Comparison of ENCODE assay signal across 8 mouse cellular contexts in genomic region chr5:124024677-124025076, GRCm38 (mm10). TPM values are rescaled to one million over a fixed set of nuclear protein-coding genes. Genes with fewer than 3 reads are reported as not detected.
DNase-seq lines count a peak whose midpoint lies in the region; ATAC-seq and TF ChIP-seq lines count a peak whose summit lies in the region.

No protein-coding gene starts in this region.

- H3K27me3 ChIP-seq in forebrain, postnatal 0 days (ENCODE audit: insufficient read depth, low read length), result no peaks in the 10 kb centered on the region
- H3K27me3 ChIP-seq in midbrain, embryonic 12.5 days, result no peaks in the 10 kb centered on the region

- no peak overlapping the region for H3K4me3 ChIP-seq in forebrain, postnatal 0 days (ENCODE audit: low read depth, low read length)
- no peak overlapping the region for H3K4me3 ChIP-seq in midbrain, embryonic 12.5 days
- H3K4me3 ChIP-seq in lung, adult 2 months (replicated peaks; ENCODE audit: extremely low read depth, low read depth, low read length), result no peak overlapping the region

- no peak overlapping the region for H3K4me2 ChIP-seq in forebrain, postnatal 0 days (ENCODE audit: low read depth)
- H3K4me2 ChIP-seq in midbrain, embryonic 12.5 days (replicated peaks), result 0 out of 2 replicates have a peak overlapping the region, but pooled peaks have one; percentile 9

- H3K36me3 ChIP-seq in forebrain, postnatal 0 days (ENCODE audit: insufficient read depth), result peaks cover 7% of the 10 kb centered on the region
- 0 out of 2 replicates have a peak, but pooled peaks cover 12% of the 10 kb centered on the region for H3K36me3 ChIP-seq in midbrain, embryonic 12.5 days

- 50% methylated on average over 6 of the region's 6 CpGs for WGBS in forebrain, postnatal 0 days
- 44% methylated on average over 6 of the region's 6 CpGs for WGBS in midbrain, embryonic 12.5 days
- WGBS in lung, adult 2 months, result 66% methylated on average over 6 of the region's 6 CpGs

- intact Hi-C loops in heart, postnatal 14 days (cut with DNase I), result no loop called here

- no peak for TF ChIP-seq POLR2A in lung, adult 2 months (IDR thresholded peaks at IDR 0.05; ENCODE audit: borderline replicate concordance, extremely low read depth, low read depth, low read length)

- H3K27ac ChIP-seq in forebrain, postnatal 0 days (ENCODE audit: low read depth, low read length), result no peak overlapping the region
- peak overlapping the region; percentile 84 for H3K27ac ChIP-seq in midbrain, embryonic 12.5 days (replicated peaks)

- peaks cover 18% of the 10 kb centered on the region for H3K4me1 ChIP-seq in forebrain, postnatal 0 days (ENCODE audit: insufficient read depth)
- peaks cover 85% of the 10 kb centered on the region for H3K4me1 ChIP-seq in midbrain, embryonic 12.5 days
- peaks cover 35% of the 10 kb centered on the region for H3K4me1 ChIP-seq in lung, adult 2 months (ENCODE audit: control insufficient read depth, insufficient read depth, low read length)

- DNase-seq in heart, adult 11 months, result peak; percentile 94
- DNase-seq in heart, postnatal 14 days, result no peak
- DNase-seq in adrenal gland, postnatal 25 days, result peak; percentile 76
- no peak for DNase-seq in forebrain, postnatal 0 days
- no peak for DNase-seq in lung, adult 2 months
- DNase-seq in ovary, postnatal 14 days (ENCODE audit: low spot score), result no peak
- no peak for DNase-seq in left cerebral cortex, adult 8-10 months (ENCODE audit: low spot score in 2 of 2)

- H3K9ac ChIP-seq in forebrain, postnatal 0 days, result no peak overlapping the region
- H3K9ac ChIP-seq in midbrain, embryonic 12.5 days (replicated peaks), result no peak overlapping the region

- H3K9me3 ChIP-seq in forebrain, postnatal 0 days (ENCODE audit: low read length), result no peaks in the 10 kb centered on the region
- H3K9me3 ChIP-seq in midbrain, embryonic 12.5 days, result no peaks in the 10 kb centered on the region

- peak; percentile 60 for ATAC-seq in forebrain, postnatal 0 days
- ATAC-seq in midbrain, embryonic 12.5 days (ENCODE audit: low FRiP score, low read depth), result peak; percentile 73

- no peak for TF ChIP-seq CTCF in forebrain, postnatal 0 days (IDR thresholded peaks at IDR 0.05; ENCODE audit: low read depth)
- TF ChIP-seq CTCF in lung, adult 2 months (IDR thresholded peaks at IDR 0.05; ENCODE audit: insufficient read depth, low read length), result no peak

RNA-seq across cellular contexts. Expression of gene Vps37b, which starts 7.4 kb away (rescaled TPM):
- 10 to 100 TPM; 22.2 to 22.7 TPM for total RNA-seq in heart, postnatal 14 days (2021)
- total RNA-seq in adrenal gland, postnatal 25 days (2021), result 75.2 and 101 TPM in 2 replicates
- 62.0 and 62.2 TPM in 2 replicates for total RNA-seq in forebrain, postnatal 0 days (2014; rRNA removed)
- 76.5 and 90.8 TPM in 2 replicates for polyA plus RNA-seq in forebrain, postnatal 0 days (2015; fragmentation: Nextera tagmentation; extraction: Ambion mirVana)
- 68.0 and 74.2 TPM in 2 replicates for polyA plus RNA-seq in midbrain, embryonic 12.5 days (2016; fragmentation: Nextera tagmentation; extraction: Ambion mirVana)
- 36.6 and 39.3 TPM in 2 replicates for polyA plus RNA-seq in lung, adult 2 months (2012; rRNA removed)
- total RNA-seq in left cerebral cortex, adult 8-10 months (2022), result 10 to 100 TPM; 35.5 to 47.5 (median 42.3) TPM

RNA-seq across cellular contexts. Expression of gene Hip1r, which starts 51.2 kb away (rescaled TPM):
- 10 to 100 TPM; 23.2 to 25.0 TPM for total RNA-seq in heart, postnatal 14 days (2021)
- 17.9 and 18.3 TPM in 2 replicates for total RNA-seq in adrenal gland, postnatal 25 days (2021)
- total RNA-seq in forebrain, postnatal 0 days (2014; rRNA removed), result 52.2 and 55.0 TPM in 2 replicates
- 22.2 and 29.8 TPM in 2 replicates for polyA plus RNA-seq in forebrain, postnatal 0 days (2015; fragmentation: Nextera tagmentation; extraction: Ambion mirVana)
- 13.9 and 15.5 TPM in 2 replicates for polyA plus RNA-seq in midbrain, embryonic 12.5 days (2016; fragmentation: Nextera tagmentation; extraction: Ambion mirVana)
- 31.9 and 36.4 TPM in 2 replicates for polyA plus RNA-seq in lung, adult 2 months (2012; rRNA removed)
- 10 to 100 TPM; 59.9 to 72.4 (median 63.5) TPM for total RNA-seq in left cerebral cortex, adult 8-10 months (2022)

Comparison
In these comparisons a context has a peak if more than half of its experiments do, and no peak if none do; other contexts are left out.
1. DNase-seq: peak in heart, adult 11 months (single experiment) and adrenal gland, postnatal 25 days (single experiment); none in heart, postnatal 14 days (0 of 2), forebrain, postnatal 0 days (single experiment), lung, adult 2 months (single experiment), ovary, postnatal 14 days (single experiment) and left cerebral cortex, adult 8-10 months (0 of 2).